Mouse (Mus musculus) E14TG2a.4 (cell line): ENCODE results near the gene Mtus2.

Source experiments
- CTCF ChIP-seq: conservative IDR thresholded peaks from 2 replicates; pipeline ENCODE4 v1.5.1; 2014; ENCODE audit warnings: low read length
- NANOG ChIP-seq: IDR thresholded peaks from 2 replicates; pipeline ENCODE4 v1.6.1; 2014; ENCODE audit warnings: borderline replicate concordance, low read length, mixed read lengths
- POU5F1 ChIP-seq: IDR thresholded peaks from 2 replicates; pipeline ENCODE4 v1.6.1; 2014; ENCODE audit warnings: low read length, borderline replicate concordance

- TF ChIP-seq CTCF (peak; percentile 73), NANOG (no peak), POU5F1 (no peak)
These were observed 335.7 kb downstream of the Mtus2 start for GRCm38 (mm10) chr5:148292862-148293261.
